Mouse (Mus musculus): ENCODE measurements around the gene Trim28.
A peak's percentile ranks its signal among the peaks of the same experiment; 100 is the strongest.

The Trim28 gene

DNA sequence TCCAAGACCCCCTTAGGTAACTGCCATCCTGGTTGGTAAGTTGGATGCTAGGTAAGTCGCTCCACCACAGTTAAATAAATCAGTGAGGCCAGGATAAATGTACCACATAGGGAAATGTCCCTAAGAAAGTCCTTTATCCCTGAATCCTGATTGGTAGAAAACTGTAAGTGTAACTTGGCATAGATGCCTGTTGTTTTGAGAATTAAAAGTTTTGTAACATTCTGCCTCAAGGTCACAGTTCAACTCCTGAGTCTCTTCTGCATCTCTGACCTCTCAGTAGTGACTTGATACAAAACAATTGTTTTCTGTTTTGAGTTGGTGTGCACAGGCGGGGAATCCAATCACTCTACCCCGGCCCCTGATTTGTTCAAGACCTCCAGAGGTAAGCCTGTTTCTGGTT, at the start of gene Trim28:
Gene Trim28 (plus strand): TSS at position 264 of the 400 bp plus-strand sequence.
- DNase-seq (ENCODE audit: low spot score) = no peak

DNA sequence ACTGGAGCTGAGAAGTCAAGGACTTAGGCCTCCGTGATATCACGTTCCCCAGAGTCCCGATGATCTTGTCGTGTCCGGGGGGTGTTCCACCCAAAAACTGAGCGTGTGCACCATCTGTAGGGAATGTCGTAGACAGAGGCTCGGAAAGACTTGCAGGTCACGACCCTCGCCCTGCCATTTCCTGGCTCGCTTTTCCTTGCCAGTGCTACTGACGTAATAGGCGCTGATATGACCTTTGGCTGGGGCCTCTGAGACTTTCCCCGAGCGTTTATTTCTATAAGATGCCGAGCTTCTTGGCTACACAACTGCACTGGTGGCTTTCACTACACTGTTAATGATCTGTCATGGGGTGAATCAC, 49.1 kb upstream of the Trim28 start:
- DNase-seq (ENCODE audit: low spot score) = no peak

DNA sequence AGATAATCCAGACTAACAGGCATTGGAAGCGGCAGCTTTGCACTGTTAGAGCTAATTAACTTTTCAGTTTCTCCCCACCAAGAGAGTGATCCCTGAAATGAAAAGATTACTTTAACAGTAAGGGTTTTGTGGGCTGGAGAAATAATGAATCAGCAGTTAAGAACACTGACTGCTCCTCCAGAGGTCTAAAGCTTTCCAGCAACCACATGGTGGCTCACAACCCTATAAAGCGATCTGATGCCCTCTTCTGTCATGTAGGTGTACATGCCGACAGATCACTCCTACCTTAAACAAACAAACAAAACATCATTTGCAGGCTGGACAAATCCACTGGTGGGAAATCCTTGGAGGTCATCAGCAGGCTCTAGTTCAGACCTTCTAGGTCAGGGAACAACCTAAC, 44.0 kb upstream of the Trim28 start:
- DNase-seq (ENCODE audit: low spot score) = no peak

DNA sequence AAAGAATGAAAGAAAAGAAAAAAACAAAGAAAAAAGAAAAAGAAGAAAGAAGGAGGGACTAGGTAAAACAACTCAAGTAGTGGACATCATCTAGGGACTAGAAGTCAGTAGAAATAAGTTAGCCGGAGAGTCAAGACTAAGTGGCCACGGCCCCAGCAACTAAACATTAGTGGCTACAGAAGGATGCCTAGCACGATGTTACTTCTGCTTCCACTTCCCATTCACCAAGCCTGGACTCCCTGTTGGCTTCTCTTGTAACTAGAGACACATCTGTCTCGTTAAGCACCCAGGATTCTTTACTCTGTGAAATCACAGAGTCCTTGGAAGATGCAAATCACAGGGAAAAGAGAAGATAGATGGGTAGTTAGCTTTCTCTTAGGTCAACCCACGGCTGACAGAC, 41.4 kb upstream of the Trim28 start:
- DNase-seq (ENCODE audit: low spot score) = no peak

DNA sequence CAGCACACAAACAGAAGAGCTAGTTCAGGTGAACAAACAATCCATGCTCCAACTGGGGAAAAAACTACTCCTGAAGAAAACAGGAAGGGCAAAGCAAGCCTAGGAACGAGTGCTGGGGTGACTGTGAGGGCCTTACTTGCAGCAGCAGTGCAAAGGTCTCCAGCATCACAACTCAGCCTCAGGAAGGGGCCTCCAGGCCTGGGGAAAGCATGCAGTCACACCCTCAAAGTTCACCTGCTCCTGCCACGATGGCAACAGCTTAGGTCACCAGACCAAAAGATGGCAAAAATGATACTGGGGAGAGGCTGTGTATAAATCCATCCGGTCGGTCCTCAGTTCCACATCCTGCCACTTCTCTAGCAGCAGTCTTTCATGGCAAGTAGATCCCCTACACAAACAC, 40.0 kb upstream of the Trim28 start:
- no peak for DNase-seq (ENCODE audit: low spot score)

DNA sequence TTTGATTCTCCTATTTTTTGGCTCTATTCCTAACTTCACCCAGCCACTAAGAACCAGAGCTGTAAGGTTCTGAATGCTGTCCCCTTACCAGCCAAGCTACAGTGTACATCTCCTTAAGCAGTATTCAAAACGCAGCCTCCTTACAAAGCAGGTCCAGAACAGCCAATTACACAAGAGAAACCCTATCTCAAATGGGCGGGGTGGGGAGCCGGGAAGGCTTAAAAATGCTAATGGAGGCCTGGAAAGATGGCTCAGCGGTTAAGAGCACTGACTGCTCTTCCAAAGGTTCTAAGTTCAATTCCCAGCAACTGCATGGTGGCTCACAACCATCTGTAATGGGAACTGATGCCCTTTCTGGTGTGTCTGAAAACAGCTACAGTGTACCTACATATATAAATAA, 39.2 kb upstream of the Trim28 start:
- no peak for DNase-seq (ENCODE audit: low spot score)

DNA sequence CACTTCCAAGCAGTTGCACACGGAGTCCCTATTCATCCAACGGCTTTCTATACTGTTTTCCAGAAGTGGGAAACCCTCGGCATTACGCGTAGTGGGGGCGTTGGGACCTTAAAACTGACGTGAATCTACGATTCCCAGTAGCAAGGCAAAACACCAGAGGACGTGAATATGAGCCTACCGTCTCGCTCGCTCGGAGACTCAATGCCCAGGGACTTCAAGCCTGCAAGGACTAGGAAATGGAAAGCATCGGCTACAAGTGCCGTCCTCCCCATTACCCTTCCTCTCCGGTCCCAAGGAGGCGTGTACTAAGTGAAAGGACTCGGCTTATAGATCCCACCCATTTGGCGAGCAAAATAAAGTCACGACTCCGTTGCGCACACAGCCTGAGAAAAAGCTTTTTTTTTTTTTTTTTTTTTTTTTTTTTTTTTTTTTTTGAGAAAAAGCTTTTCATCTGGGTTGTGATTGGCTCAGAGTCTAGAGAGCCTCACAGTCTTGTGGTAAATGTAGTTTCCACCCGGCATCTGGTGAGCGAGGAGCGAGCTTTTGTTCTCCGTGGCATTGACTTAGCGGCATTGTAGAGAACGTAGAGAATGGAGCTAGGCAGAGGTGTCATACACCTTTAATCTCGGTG, 37.3 kb upstream of the Trim28 start:
- peak; percentile 88 for DNase-seq (ENCODE audit: low spot score)

DNA sequence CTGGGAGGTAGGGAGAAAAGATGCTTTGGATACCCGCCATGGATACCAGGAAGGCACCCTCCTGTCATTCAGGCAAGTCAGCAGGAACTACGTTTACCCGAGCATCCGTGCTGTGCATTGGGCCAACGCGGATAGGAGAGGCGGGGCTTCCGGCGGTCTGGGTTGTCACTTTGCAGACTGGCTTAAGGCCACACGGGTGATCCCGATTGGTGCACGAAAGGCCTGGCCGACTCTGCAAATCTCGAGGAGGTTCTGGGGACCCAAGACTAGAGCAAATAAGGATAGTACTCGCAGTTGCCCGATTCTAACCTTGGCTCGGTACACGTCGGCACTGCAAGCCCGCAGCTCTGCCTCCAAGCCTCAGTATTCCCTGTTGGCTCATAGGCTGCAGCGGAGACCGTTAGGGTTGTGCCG, 33.2 kb upstream of the Trim28 start, which contains the start of gene Zfp324:
Gene Zfp324 (plus strand): TSS at position 161 of the 414 bp plus-strand sequence.
- DNase-seq (ENCODE audit: low spot score) = peak; percentile 86

DNA sequence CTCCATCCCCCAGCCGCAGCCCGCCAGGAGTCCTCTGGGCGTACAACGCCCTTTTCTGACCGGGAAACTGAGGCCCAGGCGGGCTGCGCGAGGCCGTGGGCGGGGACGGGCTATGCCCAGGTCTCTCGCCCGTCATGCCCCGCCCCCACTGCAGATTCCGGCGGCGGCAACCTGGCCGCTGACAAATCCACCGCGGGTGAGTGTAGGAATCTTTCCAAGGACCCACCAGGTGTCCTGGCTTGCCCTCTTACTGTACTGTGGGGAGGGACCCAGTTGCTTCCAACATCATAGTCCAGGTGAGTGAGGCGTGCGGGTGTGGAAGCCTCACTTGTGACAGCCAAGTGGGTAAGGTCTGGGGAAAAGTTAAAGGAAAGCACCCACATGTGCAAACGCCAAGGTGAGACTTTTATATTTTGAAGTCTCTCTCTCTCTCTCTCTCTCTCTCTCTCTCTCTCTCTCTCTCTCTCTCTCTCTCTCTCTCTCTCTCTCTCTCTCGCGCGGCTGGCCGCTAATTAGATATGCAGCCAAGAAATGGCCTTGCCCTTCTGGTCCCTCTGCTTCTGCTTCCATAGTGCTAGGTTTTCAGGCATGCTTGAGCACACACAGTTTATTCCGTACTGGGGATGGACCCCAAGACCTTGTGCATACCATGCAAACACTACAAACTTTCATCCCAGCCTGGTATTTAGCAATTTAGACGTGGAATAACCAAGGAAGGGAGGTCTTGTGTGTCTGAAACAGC, 32.6 kb upstream of the Trim28 start:
- DNase-seq (ENCODE audit: low spot score) = peak; percentile 35

DNA sequence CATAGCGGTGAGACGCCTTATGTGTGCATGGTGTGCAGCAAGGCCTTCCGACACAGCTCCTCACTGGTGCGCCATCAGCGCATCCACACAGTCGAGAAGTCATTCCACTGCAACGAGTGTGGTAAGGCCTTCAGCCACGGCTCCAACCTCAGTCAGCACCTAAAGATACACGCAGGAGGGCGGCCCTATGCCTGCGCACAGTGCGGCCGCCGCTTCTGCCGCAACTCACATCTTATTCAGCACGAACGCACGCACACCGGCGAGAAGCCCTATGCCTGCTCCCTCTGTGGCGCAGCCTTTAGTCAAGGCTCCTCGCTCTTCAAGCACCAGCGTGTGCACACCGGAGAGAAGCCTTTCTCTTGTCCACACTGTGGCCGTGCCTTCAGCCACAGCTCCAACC, 28.0 kb upstream of the Trim28 start:
- DNase-seq (ENCODE audit: low spot score) = no peak

DNA sequence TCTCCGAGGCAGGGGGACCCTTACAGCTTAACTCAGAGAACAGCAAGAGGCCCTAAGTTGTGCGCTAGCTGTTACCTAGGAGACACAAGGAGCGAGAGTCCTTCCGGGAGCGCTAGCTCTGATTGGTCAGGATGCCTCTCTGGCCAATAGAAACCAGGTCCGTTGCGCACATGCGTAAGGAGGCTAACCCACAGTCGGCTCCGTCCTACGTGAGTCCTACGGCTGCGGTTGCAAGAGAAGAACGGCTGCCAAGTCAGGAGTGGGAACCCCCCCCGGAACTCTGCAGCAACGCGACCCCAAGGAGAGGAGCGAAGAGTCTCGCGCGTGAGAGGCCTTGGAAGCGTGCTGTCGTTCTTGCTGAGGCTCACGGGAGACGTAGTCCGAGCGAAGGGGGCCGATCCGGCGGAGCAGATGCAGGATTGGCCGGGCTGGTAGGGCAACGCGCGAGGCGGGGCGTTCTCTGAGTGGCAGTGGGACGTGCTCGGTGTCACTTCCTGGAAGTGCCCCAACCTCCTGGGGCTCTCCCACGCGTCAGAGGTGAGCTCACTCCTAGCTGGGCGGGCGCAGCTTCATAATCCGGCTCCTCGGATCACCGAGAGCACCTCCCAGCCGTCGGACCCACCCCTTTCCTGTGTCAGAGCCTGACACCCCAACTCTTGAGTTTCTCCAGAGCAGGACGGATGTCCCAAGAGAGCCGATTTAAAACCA, 21.1 kb upstream of the Trim28 start, which contains the start of gene Zfp446:
Gene Zfp446 (plus strand): TSS at position 167 of the 708 bp plus-strand sequence.
- peak; percentile 97 for DNase-seq (ENCODE audit: low spot score)

DNA sequence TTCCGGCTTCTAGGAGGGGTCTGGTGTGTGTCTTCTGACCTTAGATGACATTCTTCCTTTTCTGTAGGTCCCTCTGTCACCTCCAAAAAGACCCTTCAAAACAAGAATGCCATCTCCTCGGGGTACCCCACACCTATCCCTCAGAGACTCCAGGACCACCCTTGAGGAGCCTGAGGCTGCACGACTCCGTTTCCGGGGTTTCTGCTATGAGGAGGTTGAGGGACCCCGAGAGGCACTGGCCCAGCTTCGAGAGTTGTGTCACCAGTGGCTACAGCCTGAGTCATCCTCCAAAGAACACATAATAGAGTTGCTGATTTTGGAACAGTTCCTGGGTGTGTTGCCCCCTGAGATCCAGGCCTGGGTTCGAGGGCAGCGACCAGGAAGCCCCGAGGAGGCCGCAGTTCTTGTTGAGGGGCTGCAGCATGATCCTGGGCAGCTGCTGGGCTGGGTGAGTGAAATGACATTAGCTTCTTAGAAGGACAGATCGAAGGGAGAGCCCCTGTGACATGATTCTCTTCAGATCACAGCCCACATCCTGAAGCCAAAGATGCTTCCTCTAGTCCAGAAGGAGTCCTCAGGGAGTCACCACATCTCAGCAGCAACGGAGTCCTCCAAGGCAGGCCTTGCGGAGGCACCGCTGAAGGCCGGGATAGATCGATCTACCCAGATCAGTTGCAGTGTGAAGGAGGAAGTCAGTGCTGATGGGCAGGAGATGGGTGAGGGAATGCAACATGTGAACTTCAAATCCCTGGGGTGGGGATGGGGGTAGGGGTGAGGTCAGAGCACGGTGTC, 19.8 kb upstream of the Trim28 start:
- DNase-seq (ENCODE audit: low spot score) = no peak

DNA sequence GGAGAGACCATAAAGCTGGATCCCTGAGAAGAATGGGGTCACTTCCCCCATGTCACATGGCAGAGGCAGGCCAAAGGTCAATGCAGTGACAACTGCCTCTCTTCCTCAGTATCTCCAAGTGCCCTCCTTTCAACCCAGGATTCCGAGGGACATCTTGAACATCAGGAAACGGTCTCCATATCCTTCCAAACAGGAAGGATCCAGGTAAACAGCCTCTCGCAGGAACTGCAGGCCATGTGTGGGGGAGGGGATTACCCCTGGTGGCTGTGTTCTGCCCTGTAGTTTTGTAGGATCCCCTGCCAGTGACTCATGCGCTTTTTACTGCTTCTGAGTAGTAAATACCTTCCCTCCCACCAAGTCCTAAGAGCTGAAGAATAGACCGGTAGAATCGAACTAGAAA, 19.1 kb upstream of the Trim28 start:
- DNase-seq (ENCODE audit: low spot score) = no peak

DNA sequence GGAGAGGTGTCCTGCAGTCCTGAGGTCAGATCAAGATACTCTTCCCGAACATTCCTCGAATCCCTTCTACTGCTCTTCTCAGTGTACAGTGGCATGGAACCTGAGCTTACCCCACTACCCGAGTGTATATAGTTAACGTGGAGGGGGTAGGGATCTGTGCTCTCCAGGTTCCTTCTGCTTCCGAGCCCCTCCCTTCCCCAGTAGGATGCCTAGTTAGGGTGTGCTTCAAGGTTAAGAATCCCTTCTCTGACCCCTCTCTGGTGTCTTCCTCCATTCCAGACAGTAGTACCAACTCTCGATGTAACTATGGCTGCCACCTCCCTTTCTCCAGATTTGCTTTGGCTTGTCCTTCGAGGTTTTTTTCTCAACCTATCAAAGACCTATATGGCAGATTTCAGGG, 18.6 kb upstream of the Trim28 start:
- no peak for DNase-seq (ENCODE audit: low spot score)

DNA sequence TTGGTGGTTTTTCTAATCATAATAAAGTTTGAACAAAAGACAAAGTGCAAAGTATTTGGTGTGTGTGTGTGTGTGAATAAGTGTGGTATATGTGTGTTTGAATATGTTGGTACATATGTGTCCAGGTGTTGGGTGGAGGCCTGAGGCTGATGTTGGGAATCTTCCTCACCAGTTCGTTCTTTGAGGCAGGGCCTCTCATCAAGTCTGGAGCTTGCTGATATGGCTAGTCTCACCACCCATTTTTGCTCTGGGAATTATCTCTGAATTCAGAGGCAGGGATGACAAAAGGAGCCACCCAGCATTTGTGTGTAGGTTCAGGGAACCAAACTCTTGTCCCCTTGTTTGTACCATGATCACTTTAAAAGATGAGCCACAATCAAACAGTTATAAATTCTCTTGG, 13.2 kb upstream of the Trim28 start:
- no peak for DNase-seq (ENCODE audit: low spot score)

DNA sequence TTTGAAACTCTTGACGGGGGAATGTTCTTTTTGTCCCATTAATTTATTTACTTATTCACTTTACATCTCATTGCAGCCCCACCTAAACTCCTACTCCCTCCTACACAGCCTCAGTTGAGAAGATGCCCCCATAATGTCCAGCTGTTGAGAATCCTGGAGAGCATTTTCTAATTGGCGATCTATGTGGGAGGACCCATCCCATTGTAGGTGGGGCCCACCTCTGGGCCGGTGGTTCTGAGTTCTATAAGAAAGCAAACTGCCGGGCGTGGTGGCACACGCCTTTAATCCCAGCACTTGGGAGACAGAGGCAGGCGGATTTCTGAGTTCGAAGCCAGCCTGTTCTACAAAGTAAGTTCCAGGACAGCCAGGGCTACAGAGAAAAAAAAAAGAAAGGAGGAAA, 12.0 kb upstream of the Trim28 start:
- DNase-seq (ENCODE audit: low spot score) = no peak

DNA sequence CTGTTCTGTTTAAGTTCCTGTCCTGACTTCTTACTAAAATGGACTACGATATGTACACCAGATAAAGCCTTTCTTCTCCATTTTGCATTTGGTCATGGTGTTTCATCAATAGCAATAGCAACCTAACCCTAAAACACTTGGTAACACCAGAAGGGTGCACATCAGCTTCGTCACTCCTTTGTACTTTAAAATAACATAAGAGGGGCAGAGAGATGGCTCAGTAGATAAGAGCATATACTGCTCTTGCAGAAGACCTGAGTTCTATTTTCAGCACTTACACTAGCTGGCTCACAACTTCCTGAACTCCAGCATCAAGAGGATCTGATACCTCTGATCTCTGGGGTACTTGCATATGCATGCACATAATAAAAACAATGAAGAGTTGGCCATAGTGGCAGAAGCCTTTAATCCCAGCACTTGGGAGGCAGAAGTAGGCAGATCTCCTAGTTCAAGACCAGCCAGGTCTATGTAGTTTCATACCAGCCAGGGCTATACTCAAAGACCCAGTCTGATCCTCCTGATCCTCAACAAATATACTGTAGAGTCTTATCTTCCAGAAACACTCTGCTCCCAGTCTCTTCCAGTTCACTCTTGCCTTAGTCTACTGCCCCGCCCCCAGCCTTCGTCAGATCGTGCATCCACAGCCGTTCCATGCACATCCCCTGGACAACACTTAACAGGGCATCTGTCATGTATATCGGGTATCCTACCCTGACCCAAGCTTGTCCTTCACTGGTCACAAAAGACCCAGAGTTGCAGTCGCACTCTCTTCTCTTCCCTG, 11.3 kb upstream of the Trim28 start:
- no peak for DNase-seq (ENCODE audit: low spot score)

DNA sequence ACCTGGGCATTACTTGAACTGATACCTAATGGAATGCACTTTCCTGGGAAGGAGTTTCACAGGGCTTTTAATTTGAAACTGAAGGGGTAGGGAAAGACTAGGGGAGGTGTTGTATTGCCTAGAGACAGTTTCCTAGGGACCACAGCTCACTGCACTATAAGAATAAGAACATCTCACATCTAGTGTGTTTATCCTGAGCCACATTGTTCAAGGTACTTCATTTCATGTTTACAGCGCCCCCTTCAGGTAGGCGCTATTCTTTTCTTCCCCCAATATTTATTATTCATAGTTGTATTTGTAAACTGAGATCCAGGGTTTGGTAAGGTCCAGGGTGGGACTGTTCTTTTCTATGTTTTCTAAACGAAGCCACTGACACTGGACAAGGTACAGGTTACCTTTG, 6.7 kb upstream of the Trim28 start:
- DNase-seq (ENCODE audit: low spot score) = no peak

DNA sequence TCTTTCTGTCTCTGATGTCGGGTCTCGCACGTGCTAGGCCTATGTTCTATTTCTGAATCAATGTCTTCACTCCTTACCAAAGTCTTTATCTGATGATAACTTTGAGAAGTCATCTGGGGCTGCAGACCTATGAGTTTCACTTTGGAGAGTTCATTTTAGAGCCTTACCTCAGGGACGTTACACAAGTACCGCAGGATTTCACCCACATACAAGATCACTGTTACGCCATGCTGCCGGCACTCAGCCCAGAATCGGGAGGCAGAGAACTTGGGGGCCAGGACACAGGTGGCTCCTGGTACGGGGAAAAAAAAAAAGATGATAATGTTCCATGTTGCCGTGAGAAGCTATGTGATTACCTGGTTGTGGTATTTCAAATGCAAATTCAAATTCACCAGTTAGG, 5.8 kb upstream of the Trim28 start:
- no peak for DNase-seq (ENCODE audit: low spot score)

DNA sequence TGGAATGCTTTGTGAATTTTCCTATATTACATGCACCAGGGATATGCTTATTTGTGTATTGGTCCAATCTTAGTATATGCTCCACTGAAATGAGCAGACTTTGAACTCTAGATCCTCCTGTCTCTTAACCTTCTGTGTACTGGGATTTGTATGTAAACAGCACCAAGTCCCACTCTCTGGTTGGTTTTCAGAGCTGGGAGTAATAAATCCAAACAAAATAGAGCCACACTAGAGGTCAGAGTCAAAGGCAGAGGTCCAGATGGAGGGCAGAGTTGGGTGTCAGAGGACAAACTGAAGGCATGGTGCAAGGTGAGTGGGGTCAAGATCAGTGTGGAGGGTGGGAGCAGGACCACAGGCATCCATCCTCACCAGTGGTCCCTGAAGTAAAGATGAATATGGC, 3.1 kb upstream of the Trim28 start:
- DNase-seq (ENCODE audit: low spot score) = no peak

DNA sequence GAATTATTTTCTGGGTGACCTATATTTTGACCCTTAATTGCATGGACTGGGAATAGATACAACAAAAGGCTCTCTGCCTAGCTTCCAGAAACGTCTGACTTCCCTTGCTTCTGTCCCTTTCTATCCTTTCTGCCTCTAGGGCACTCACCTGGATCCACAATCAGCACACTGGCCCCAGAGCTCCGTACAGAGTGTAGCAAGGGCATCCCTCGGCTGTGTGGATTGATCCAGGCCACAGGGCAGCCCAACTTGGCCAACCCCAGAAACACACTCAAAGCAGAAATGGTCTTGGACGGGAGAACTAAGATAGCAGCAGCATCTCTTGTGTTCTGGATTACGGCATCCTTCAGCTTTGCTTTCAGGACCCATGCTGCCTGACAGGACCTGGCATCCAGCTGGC, 1.7 kb upstream of the Trim28 start:
- DNase-seq (ENCODE audit: low spot score) = no peak

DNA sequence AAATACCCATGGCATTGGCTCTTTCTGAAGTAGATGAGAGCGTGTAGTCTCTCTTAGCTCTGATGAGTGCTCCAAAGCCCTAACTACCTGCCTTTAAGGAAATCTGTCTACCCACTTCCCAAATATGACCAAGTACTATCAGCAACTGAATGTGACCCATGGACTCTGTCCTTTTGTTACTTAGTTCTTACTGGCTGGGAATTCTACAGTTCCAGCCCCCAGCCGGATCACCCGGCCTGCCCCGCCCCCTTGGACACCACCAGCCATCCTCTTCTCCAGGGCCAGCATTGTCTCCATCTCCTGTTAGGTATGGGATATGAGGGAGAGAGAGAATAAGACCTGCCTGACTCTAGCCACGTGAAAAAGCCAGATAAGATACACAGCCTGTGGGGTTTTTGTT, 861 bp upstream of the Trim28 start, which contains the start of gene Slc27a5:
Gene Slc27a5 (minus strand): TSS at position 140 of the 400 bp plus-strand sequence.
- DNase-seq (ENCODE audit: low spot score) = no peak

All from MN1 (cell line).